Mouse (Mus musculus) retina, adult 2 months (tissue): ENCODE measurements around the gene Dock7.

Experiments
- DNase-seq: peaks from one replicate; pipeline ENCODE4 v3.0.0-alpha.2; 2012; ENCODE audit warnings: low read depth, low spot score

The Dock7 gene

GRCm38 (mm10) chr4:99121123-99121755 is 524 bp upstream of the Dock7 start:
- DNase-seq = no peak

- no peak for DNase-seq
Measured at GRCm38 (mm10) chr4:99119051-99119450, 1.7 kb downstream of the Dock7 start.

- no peak for DNase-seq
Measured at GRCm38 (mm10) chr4:99115797-99116196, 4.9 kb downstream of the Dock7 start.

GRCm38 (mm10) chr4:99111670-99112069 is 9.0 kb downstream of the Dock7 start:
- no peak for DNase-seq

GRCm38 (mm10) chr4:99108817-99109216 is 11.9 kb downstream of the Dock7 start:
- no peak for DNase-seq

- DNase-seq = no peak
Measured at GRCm38 (mm10) chr4:99102846-99103245, 17.9 kb downstream of the Dock7 start.

GRCm38 (mm10) chr4:99100724-99101123 is 20.0 kb downstream of the Dock7 start:
- DNase-seq = no peak

- DNase-seq = no peak
Measured at GRCm38 (mm10) chr4:99091777-99092176, 28.9 kb downstream of the Dock7 start.

- no peak for DNase-seq
Measured at GRCm38 (mm10) chr4:99091151-99091701, 29.5 kb downstream of the Dock7 start.

GRCm38 (mm10) chr4:99087760-99088485 is 32.8 kb downstream of the Dock7 start:
- no peak for DNase-seq

GRCm38 (mm10) chr4:99083862-99084261 is 36.9 kb downstream of the Dock7 start:
- no peak for DNase-seq

GRCm38 (mm10) chr4:99081169-99081568 is 39.5 kb downstream of the Dock7 start:
- no peak for DNase-seq

GRCm38 (mm10) chr4:99078005-99078404 is 42.7 kb downstream of the Dock7 start:
- DNase-seq = no peak

GRCm38 (mm10) chr4:99068806-99069205 is 51.9 kb downstream of the Dock7 start:
- DNase-seq = no peak

GRCm38 (mm10) chr4:99064524-99064923 is 56.2 kb downstream of the Dock7 start:
- no peak for DNase-seq

GRCm38 (mm10) chr4:99048581-99048980 is 72.1 kb downstream of the Dock7 start:
- no peak for DNase-seq

GRCm38 (mm10) chr4:99046471-99046870 is 74.2 kb downstream of the Dock7 start:
- DNase-seq = no peak

- DNase-seq = no peak
Measured at GRCm38 (mm10) chr4:99044854-99045253, 75.9 kb downstream of the Dock7 start.

- no peak for DNase-seq
Measured at GRCm38 (mm10) chr4:99032921-99033320, 87.8 kb downstream of the Dock7 start.

- DNase-seq = no peak
Measured at GRCm38 (mm10) chr4:99030686-99031085, 90.0 kb downstream of the Dock7 start, which contains the start of gene Angptl3. TSS of gene Angptl3 (plus strand) at chr4:99030954.

- DNase-seq = no peak
Measured at GRCm38 (mm10) chr4:99028377-99028776, 92.3 kb downstream of the Dock7 start.

GRCm38 (mm10) chr4:99022221-99022620 is 98.5 kb downstream of the Dock7 start:
- no peak for DNase-seq

GRCm38 (mm10) chr4:99011039-99011438 is 109.7 kb downstream of the Dock7 start:
- no peak for DNase-seq
